Mouse (Mus musculus): ENCODE results near the gene Dpep3. TPM values are rescaled to one million over a fixed set of nuclear protein-coding genes. Genes with fewer than 3 reads are reported as not detected.

Dpep3 gene
- total and polyA plus RNA-seq, 2 experiments from 2014 or later = not detected

DNA sequence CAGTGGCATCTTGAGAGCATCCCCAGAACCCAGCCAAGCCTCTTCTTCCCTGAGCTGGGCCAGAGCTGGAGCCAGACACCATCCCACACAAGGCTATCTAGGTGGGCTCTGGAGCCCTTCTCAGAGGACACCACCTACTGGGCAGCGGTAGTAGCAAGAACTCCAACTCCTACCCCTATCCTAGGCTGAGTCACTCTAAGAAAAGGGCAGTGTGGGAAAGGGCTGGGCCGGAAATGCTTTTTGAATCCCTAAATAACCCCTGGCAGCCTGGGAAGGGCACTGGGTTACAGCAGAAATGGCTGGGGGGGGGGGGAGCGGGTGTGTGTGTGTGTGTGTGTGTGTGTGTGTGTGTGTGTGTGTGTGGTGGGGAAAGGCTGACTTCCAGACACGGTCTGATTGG lies 21.4 kb downstream of the Dpep3 start:
- Histone ChIP-seq H3K4me1 (ENCODE audit: insufficient read depth, low read length) (peaks cover 5% of the 10 kb centered on the region; the same call in 1 of the 2 replicates), H3K4me2 (ENCODE audit: low read depth, low read length) (no peak overlapping the region), H3K4me3 (ENCODE audit: low read length) (no peak overlapping the region), H3K27me3 (ENCODE audit: insufficient read depth, low read length) (no peaks in the 10 kb centered on the region), H3K36me3 (ENCODE audit: insufficient read depth, low read length) (no peaks in the 10 kb centered on the region), H3K27ac (no peak overlapping the region), H3K9ac (replicated peaks; ENCODE audit: low read length) (no peak overlapping the region), H3K9me3 (ENCODE audit: low read length) (no peaks in the 10 kb centered on the region)
- WGBS = 57% methylated on average over 3 of the region's 4 CpGs
- ATAC-seq (no peak; the same call in 1 of the 2 replicates), DNase-seq (ENCODE audit: low spot score) (no peak)
- TF ChIP-seq CTCF (IDR thresholded peaks at IDR 0.05; ENCODE audit: low read depth) = no peak

DNA sequence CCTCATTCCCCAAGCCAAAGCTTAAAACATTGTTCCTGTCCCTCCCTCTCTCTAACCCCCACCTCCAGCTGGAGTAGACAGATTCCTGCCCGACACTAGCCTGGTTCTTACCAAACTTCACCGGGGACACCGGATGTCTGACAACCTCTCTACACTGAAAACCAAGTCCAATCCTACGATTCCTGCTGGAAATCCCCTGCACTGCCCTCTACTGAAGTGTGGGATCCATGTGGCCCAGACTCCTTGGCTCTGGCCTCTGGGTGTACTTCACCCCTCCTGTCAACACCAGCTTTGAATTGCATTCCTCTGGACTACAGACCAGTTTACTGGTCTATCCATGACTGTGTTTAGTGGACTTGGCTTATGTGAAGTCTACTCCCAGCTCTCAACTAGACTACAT lies 22.7 kb downstream of the Dpep3 start:
- no peak overlapping the region for H3K4me2 ChIP-seq (ENCODE audit: low read depth, low read length)
- ATAC-seq (no peak), DNase-seq (ENCODE audit: low spot score) (no peak)
- H3K4me3 ChIP-seq (ENCODE audit: low read length) = no peak overlapping the region
- H3K27me3 ChIP-seq (ENCODE audit: insufficient read depth, low read length) = no peaks in the 10 kb centered on the region
- no peaks in the 10 kb centered on the region for H3K9me3 ChIP-seq (ENCODE audit: low read length)
- no peak for TF ChIP-seq CTCF (IDR thresholded peaks at IDR 0.05; ENCODE audit: low read depth)
- H3K27ac ChIP-seq = no peak overlapping the region
- peaks cover 5% of the 10 kb centered on the region; the same call in 1 of the 2 replicates for H3K4me1 ChIP-seq (ENCODE audit: insufficient read depth, low read length)
- H3K9ac ChIP-seq (replicated peaks; ENCODE audit: low read length) = no peak overlapping the region
- WGBS = 93% methylated on average over 4 of the region's 4 CpGs
- no peaks in the 10 kb centered on the region for H3K36me3 ChIP-seq (ENCODE audit: insufficient read depth, low read length)

DNA sequence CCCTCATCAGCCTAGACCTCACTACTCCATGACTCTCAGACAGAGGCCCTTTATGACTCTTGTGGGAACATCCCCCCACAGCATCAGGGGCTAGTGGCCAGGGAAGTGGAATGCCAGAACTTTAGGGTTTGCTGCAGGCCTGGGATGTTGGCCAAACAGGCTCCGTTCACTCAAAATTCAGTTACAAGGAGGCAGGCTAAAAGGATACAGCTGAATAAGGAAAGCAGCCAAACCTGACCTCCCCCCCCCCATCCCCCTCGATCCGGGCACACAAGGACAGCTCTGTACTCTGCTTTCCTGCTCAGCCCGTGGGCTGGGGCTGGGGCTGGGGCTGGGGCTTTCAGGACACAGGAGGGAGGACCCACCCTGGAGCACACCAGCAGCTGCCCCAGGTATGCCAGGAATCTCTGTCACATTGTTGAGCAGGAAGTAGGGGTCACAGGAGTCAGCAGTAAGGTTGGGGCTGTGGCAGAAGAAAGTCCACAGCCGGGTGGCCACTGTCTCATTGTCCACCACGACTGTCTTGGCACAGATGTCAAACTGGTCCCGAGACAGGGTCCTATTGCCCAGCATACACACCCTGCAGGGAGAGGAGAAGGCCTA lies 28.1 kb downstream of the Dpep3 start:
- Histone ChIP-seq H3K36me3 (ENCODE audit: insufficient read depth, low read length) (no peaks in the 10 kb centered on the region), H3K4me1 (ENCODE audit: insufficient read depth, low read length) (peaks cover 11% of the 10 kb centered on the region), H3K4me3 (ENCODE audit: low read length) (no peak overlapping the region), H3K9me3 (ENCODE audit: low read length) (no peaks in the 10 kb centered on the region), H3K27me3 (ENCODE audit: insufficient read depth, low read length) (no peaks in the 10 kb centered on the region), H3K27ac (peak overlapping the region; percentile 84), H3K4me2 (ENCODE audit: low read depth, low read length) (no peak overlapping the region), H3K9ac (replicated peaks; ENCODE audit: low read length) (no peak overlapping the region)
- TF ChIP-seq CTCF (IDR thresholded peaks at IDR 0.05; ENCODE audit: low read depth) = no peak
- ATAC-seq (peak; percentile 93), DNase-seq (ENCODE audit: low spot score) (peak; percentile 78)
- 33% methylated on average over 7 of the region's 7 CpGs for WGBS

DNA sequence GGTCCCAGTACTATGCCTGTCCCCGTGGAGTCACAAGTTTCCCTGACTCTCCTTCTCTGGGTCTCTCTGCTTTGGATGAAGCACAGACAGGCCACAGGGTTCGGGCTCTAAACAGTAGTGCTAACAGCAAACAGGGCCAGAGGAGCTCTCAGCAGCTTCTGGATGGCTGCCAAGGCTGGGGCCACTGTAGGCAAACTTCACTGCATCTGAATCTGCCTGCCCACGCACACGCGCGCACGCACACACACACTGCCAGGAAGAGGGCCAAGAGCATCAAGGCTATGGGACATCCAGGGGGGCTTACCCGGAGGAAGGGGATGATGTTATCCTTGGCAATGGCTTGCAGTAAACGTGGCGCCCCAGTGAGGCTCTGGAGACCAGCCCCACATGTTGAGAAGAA lies 29.9 kb downstream of the Dpep3 start:
- no peak for TF ChIP-seq CTCF (IDR thresholded peaks at IDR 0.05; ENCODE audit: low read depth)

DNA sequence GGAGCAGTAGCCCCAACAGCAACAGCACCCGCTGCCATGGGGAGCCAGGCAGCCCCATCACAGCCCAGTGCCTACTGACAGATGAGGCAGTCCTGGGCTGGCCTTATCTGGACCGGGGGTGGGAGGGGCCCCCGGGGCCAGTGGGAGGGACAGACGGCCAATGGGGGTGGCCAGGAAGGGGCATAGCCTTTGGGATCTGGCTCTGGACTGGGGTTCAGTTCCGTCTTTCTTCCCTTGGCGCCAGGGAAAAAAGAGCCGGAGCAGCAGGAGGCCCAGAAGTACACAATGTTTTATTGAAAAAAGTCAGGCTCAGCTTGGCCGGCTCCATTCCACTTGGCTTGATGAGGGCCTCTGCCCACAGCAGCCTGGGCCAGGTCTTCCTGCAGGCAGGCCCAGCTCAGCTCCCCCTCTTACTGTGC lies 35.9 kb downstream of the Dpep3 start, which contains the start of gene Lcat:
Gene Lcat (minus strand): TSS at position 62 of the 419 bp plus-strand sequence.
- no peaks in the 10 kb centered on the region; the same call in 1 of the 2 replicates for H3K36me3 ChIP-seq (ENCODE audit: insufficient read depth, low read length)
- no peak within 1 kb of the TSS for H3K9ac ChIP-seq (replicated peaks; ENCODE audit: low read length)
- no peaks in the 10 kb centered on the region for H3K4me1 ChIP-seq (ENCODE audit: insufficient read depth, low read length)
- WGBS = 28% methylated on average over 7 of the region's 8 CpGs
- TF ChIP-seq CTCF (IDR thresholded peaks at IDR 0.05; ENCODE audit: low read depth) = no peak
- ATAC-seq (peak; percentile 88), DNase-seq (ENCODE audit: low spot score) (peak; percentile 73)
- no peaks in the 10 kb centered on the region for H3K27me3 ChIP-seq (ENCODE audit: insufficient read depth, low read length)
- no peaks in the 10 kb centered on the region for H3K9me3 ChIP-seq (ENCODE audit: low read length)
- H3K4me2 ChIP-seq (ENCODE audit: low read depth, low read length) = no peak within 1 kb of the TSS
- no peak within 1 kb of the TSS for H3K4me3 ChIP-seq (ENCODE audit: low read length)
- H3K27ac ChIP-seq = peak within 1 kb of the TSS; percentile 73

More for the DNA sequence above, 29.9 kb downstream of the Dpep3 start:
- no peak overlapping the region for H3K9ac ChIP-seq (replicated peaks; ENCODE audit: low read length)
- no peak overlapping the region for H3K4me2 ChIP-seq (ENCODE audit: low read depth, low read length)
- peak overlapping the region; percentile 51; the same call in 1 of the 2 replicates for H3K27ac ChIP-seq
- H3K36me3 ChIP-seq (ENCODE audit: insufficient read depth, low read length) = no peaks in the 10 kb centered on the region; the same call in 1 of the 2 replicates
- H3K4me1 ChIP-seq (ENCODE audit: insufficient read depth, low read length) = peaks cover 11% of the 10 kb centered on the region
- ATAC-seq = peak; percentile 31
- no peak overlapping the region for H3K4me3 ChIP-seq (ENCODE audit: low read length)
- no peaks in the 10 kb centered on the region for H3K27me3 ChIP-seq (ENCODE audit: insufficient read depth, low read length)
- 37% methylated on average over 10 of the region's 10 CpGs for WGBS
- DNase-seq (ENCODE audit: low spot score) = peak; percentile 81
- H3K9me3 ChIP-seq (ENCODE audit: low read length) = no peaks in the 10 kb centered on the region

DNA sequence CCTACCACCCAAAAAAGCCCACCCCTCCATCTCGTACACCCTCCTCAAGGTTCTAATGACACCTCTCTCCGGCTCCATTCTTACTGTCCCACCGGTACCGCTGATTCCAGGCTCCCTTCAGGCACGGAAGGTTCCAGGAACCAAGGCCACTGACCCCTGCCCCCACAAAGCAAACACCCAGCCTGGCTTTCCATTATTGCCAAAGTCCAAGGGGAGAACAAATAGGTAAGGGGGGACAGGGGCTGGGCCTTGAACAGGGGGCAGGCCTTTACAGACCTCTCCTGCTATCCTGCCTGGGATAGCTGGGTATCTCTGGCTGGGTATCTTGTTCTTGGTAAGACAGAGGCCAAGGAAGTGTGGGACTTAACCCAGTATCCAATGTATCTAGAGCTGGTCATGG lies 36.7 kb downstream of the Dpep3 start:
- WGBS = 92% methylated on average over 5 of the region's 5 CpGs
- Histone ChIP-seq H3K4me3 (ENCODE audit: low read length) (no peak overlapping the region), H3K9me3 (ENCODE audit: low read length) (no peaks in the 10 kb centered on the region), H3K9ac (replicated peaks; ENCODE audit: low read length) (no peak overlapping the region), H3K36me3 (ENCODE audit: insufficient read depth, low read length) (no peaks in the 10 kb centered on the region; the same call in 1 of the 2 replicates), H3K27ac (peak overlapping the region; percentile 73; the same call in 1 of the 2 replicates), H3K27me3 (ENCODE audit: insufficient read depth, low read length) (no peaks in the 10 kb centered on the region), H3K4me1 (ENCODE audit: insufficient read depth, low read length) (no peaks in the 10 kb centered on the region), H3K4me2 (ENCODE audit: low read depth, low read length) (no peak overlapping the region)
- no peak for ATAC-seq
- no peak for TF ChIP-seq CTCF (IDR thresholded peaks at IDR 0.05; ENCODE audit: low read depth)
- no peak for DNase-seq (ENCODE audit: low spot score)

DNA sequence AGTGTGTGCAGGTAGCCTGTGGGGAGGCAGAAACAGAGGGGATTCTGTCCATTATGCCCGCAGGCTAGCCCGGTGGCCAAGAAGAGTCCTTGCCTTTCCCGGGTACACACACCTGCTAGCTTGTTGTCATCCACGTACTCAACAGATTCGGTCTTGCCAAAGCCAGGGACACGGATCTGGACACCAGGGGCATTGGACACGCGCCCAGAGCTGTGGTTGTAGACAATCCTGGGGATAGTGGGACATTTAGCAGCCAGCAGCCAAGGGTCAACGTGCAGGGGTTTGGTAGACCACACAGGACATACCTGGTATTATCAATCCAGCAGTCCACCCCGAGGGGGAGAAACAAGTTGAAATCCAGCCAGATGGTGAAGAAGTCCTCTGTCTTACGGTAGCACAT lies 37.2 kb downstream of the Dpep3 start:
- Histone ChIP-seq H3K4me2 (ENCODE audit: low read depth, low read length) (no peak overlapping the region), H3K36me3 (ENCODE audit: insufficient read depth, low read length) (no peaks in the 10 kb centered on the region; the same call in 1 of the 2 replicates), H3K9me3 (ENCODE audit: low read length) (no peaks in the 10 kb centered on the region), H3K4me1 (ENCODE audit: insufficient read depth, low read length) (no peaks in the 10 kb centered on the region), H3K27ac (no peak overlapping the region), H3K4me3 (ENCODE audit: low read length) (no peak overlapping the region), H3K27me3 (ENCODE audit: insufficient read depth, low read length) (no peaks in the 10 kb centered on the region), H3K9ac (replicated peaks; ENCODE audit: low read length) (no peak overlapping the region)
- 83% methylated on average over 11 of the region's 11 CpGs for WGBS
- ATAC-seq (no peak), DNase-seq (ENCODE audit: low spot score) (no peak)
- TF ChIP-seq CTCF (IDR thresholded peaks at IDR 0.05; ENCODE audit: low read depth) = no peak

Data from hindbrain, postnatal 0 days (tissue).